Mouse (Mus musculus) embryo, embryonic 10.5 days (tissue): Measurements from ENCODE around the gene Usp43.

ENCODE experiments used
- DNase-seq: peaks from one replicate; pipeline ENCODE4 v3.0.0-alpha.2; 2015; ENCODE audit warnings: low spot score

Usp43 gene

GRCm38 (mm10) chr11:67897064-67897560 lies 24.8 kb downstream of the Usp43 start:
- peak; percentile 78 for DNase-seq

GRCm38 (mm10) chr11:67895641-67896040 lies 26.3 kb downstream of the Usp43 start:
- DNase-seq = peak; percentile 9

- DNase-seq = no peak
These were observed 33.4 kb downstream of the Usp43 start for GRCm38 (mm10) chr11:67888521-67888920.

- no peak for DNase-seq
These were observed 36.0 kb downstream of the Usp43 start for GRCm38 (mm10) chr11:67885921-67886320.

- no peak for DNase-seq
These were observed 56.3 kb downstream of the Usp43 start for GRCm38 (mm10) chr11:67865521-67866197.

- peak; percentile 45 for DNase-seq
These were observed 56.9 kb downstream of the Usp43 start for GRCm38 (mm10) chr11:67865100-67865499.

GRCm38 (mm10) chr11:67861399-67861838 lies 60.5 kb downstream of the Usp43 start:
- DNase-seq = peak; percentile 49

GRCm38 (mm10) chr11:67860743-67861398 lies 61.1 kb downstream of the Usp43 start:
- no peak for DNase-seq

- no peak for DNase-seq
These were observed 63.4 kb downstream of the Usp43 start for GRCm38 (mm10) chr11:67858518-67858917.

GRCm38 (mm10) chr11:67855035-67855434 lies 66.9 kb downstream of the Usp43 start:
- DNase-seq = peak; percentile 44

GRCm38 (mm10) chr11:67853996-67854395 lies 68.0 kb downstream of the Usp43 start:
- peak; percentile 9 for DNase-seq

GRCm38 (mm10) chr11:67851770-67852169 lies 70.2 kb downstream of the Usp43 start:
- no peak for DNase-seq

- no peak for DNase-seq
These were observed 76.8 kb downstream of the Usp43 start for GRCm38 (mm10) chr11:67845193-67845592.

GRCm38 (mm10) chr11:67839810-67840209 lies 82.1 kb downstream of the Usp43 start:
- no peak for DNase-seq

GRCm38 (mm10) chr11:67835408-67836078 lies 86.4 kb downstream of the Usp43 start:
- DNase-seq = no peak

- DNase-seq = no peak
These were observed 90.1 kb downstream of the Usp43 start for GRCm38 (mm10) chr11:67831820-67832219.

- no peak for DNase-seq
These were observed 92.4 kb downstream of the Usp43 start for GRCm38 (mm10) chr11:67829530-67829929.

GRCm38 (mm10) chr11:67828360-67829059 lies 93.4 kb downstream of the Usp43 start:
- DNase-seq = peak; percentile 10

GRCm38 (mm10) chr11:67821560-67821959 lies 100.4 kb downstream of the Usp43 start:
- no peak for DNase-seq

GRCm38 (mm10) chr11:67820221-67820620 lies 101.7 kb downstream of the Usp43 start:
- peak; percentile 83 for DNase-seq

GRCm38 (mm10) chr11:67819604-67820003 lies 102.3 kb downstream of the Usp43 start:
- peak; percentile 74 for DNase-seq

GRCm38 (mm10) chr11:67811535-67811934 lies 110.4 kb downstream of the Usp43 start:
- no peak for DNase-seq
